Mouse (Mus musculus) lung, embryonic 15.5 days (tissue): ENCODE results near the gene D8Ertd738e. TPM values are rescaled to one million over a fixed set of nuclear protein-coding genes. Genes with fewer than 3 reads are reported as not detected.

Source experiments
- ATAC-seq: fragments of 200-750 bp; cut with Nextera tagmentation; 2 replicates; pipeline ENCODE4 v1.8.0; 2017; ENCODE audit warnings: moderate number of reproducible peaks, borderline replicate concordance; ENCODE audit not compliant: low FRiP score, low TSS enrichment; ENCODE audit errors: extremely low read depth
- H3K27ac ChIP-seq: fragments of 300-500 bp; sonication (generic); 2 replicates; pipeline ENCODE4 v1.5.1; 2015; ENCODE audit warnings: moderate library complexity, mild to moderate bottlenecking, inconsistent platforms
- H3K27me3 ChIP-seq: fragments of 300-500 bp; sonication (generic); 2 replicates; pipeline ENCODE4 v1.6.1; 2015; ENCODE audit warnings: inconsistent platforms
- H3K36me3 ChIP-seq: fragments of 300-500 bp; sonication (generic); 2 replicates; pipeline ENCODE4 v1.6.1; 2015; ENCODE audit warnings: inconsistent platforms
- H3K4me1 ChIP-seq: fragments of 300-500 bp; sonication (generic); 2 replicates; pipeline ENCODE4 v1.6.1; 2015; ENCODE audit warnings: inconsistent platforms
- H3K4me2 ChIP-seq: fragments of 300-500 bp; sonication (generic); 2 replicates; pipeline ENCODE4 v1.6.1; 2015; ENCODE audit warnings: inconsistent platforms, mild to moderate bottlenecking, moderate library complexity
- H3K4me3 ChIP-seq: fragments of 300-500 bp; sonication (generic); 2 replicates; pipeline ENCODE4 v1.5.1; 2015; ENCODE audit warnings: mild to moderate bottlenecking, inconsistent platforms
- H3K9ac ChIP-seq: fragments of 300-500 bp; sonication (generic); 2 replicates; pipeline ENCODE4 v1.6.1; 2015; ENCODE audit warnings: inconsistent platforms
- H3K9me3 ChIP-seq: fragments of 300-500 bp; sonication (generic); 2 replicates; pipeline ENCODE4 v1.6.1; 2016; ENCODE audit warnings: inconsistent platforms
- WGBS: fragments of 180-500 bp; shearing (Covaris S2); methylation state at CpG from one replicate; pipeline ENCODE4 v1.1.7; 2015; 5-methylcytosine and 5-hydroxymethylcytosine counted together
- polyA plus RNA-seq: library from polyadenylated mRNA; unstranded; fragments of >200 nt; fragmentation: Nextera tagmentation; extraction: Ambion mirVana; gene quantifications from 2 replicates; pipeline ENCODE4 v1.2.1, GENCODE M21; 2015

D8Ertd738e gene
- polyA plus RNA-seq, 1 experiment from 2014 or later: 320 TPM

- peak; percentile 99 for ATAC-seq
- H3K27me3 ChIP-seq: no peaks in the 10 kb centered on the region
Measured at GRCm38 (mm10) chr8:84269950-84270773, 20.6 kb upstream of the D8Ertd738e start, which contains the start of gene Ccdc130. Gene Ccdc130 (minus strand): TSS chr8:84270380.

GRCm38 (mm10) chr8:84261098-84261497, 11.6 kb upstream of the D8Ertd738e start:
- no peak overlapping the region for H3K9ac ChIP-seq
- ATAC-seq: no peak
- 90% methylated on average over 4 of the region's 4 CpGs for WGBS
- peaks cover 65% of the 10 kb centered on the region for H3K36me3 ChIP-seq
- no peak overlapping the region for H3K27ac ChIP-seq
- no peaks in the 10 kb centered on the region for H3K27me3 ChIP-seq
- no peak overlapping the region for H3K4me3 ChIP-seq
- H3K4me2 ChIP-seq: no peak overlapping the region
- peaks cover 16% of the 10 kb centered on the region for H3K4me1 ChIP-seq
- H3K9me3 ChIP-seq: no peaks in the 10 kb centered on the region

More at GRCm38 (mm10) chr8:84269950-84270773, 20.6 kb upstream of the D8Ertd738e start, which contains the start of gene Ccdc130:
- H3K27ac ChIP-seq: peak within 1 kb of the TSS; percentile 51
- H3K4me2 ChIP-seq: peak within 1 kb of the TSS; percentile 68
- peak within 1 kb of the TSS; percentile 91 for H3K4me3 ChIP-seq
- peaks cover 10% of the 10 kb centered on the region for H3K4me1 ChIP-seq
- H3K36me3 ChIP-seq: peaks cover 10% of the 10 kb centered on the region
- H3K9ac ChIP-seq: peak within 1 kb of the TSS; percentile 82
- WGBS: under 1% methylated on average over 44 of the region's 44 CpGs
- no peaks in the 10 kb centered on the region for H3K9me3 ChIP-seq

- ATAC-seq: peak; percentile 89
- Histone ChIP-seq H3K9me3 (no peaks in the 10 kb centered on the region), H3K4me2 (peak within 1 kb of the TSS; percentile 99), H3K27me3 (no peaks in the 10 kb centered on the region), H3K4me1 (peaks cover 19% of the 10 kb centered on the region), H3K27ac (peak within 1 kb of the TSS; percentile 92), H3K4me3 (peak within 1 kb of the TSS; percentile 84), H3K36me3 (peaks cover 55% of the 10 kb centered on the region), H3K9ac (peak within 1 kb of the TSS; percentile 80)
- WGBS: under 1% methylated on average over 64 of the region's 64 CpGs
Measured at GRCm38 (mm10) chr8:84256822-84257610, 7.5 kb upstream of the D8Ertd738e start, which contains the start of gene Mri1. Gene Mri1 (minus strand): TSS chr8:84257326.

- Histone ChIP-seq H3K4me1 (peaks cover 19% of the 10 kb centered on the region), H3K4me2 (peak overlapping the region; percentile 99), H3K36me3 (peaks cover 54% of the 10 kb centered on the region), H3K9ac (peak overlapping the region; percentile 80), H3K27me3 (no peaks in the 10 kb centered on the region), H3K27ac (peak overlapping the region; percentile 92), H3K4me3 (peak overlapping the region; percentile 84), H3K9me3 (no peaks in the 10 kb centered on the region)
- WGBS: 9% methylated on average over 6 of the region's 6 CpGs
- peak; percentile 12; the same call in 1 of the 2 replicates for ATAC-seq
Measured at GRCm38 (mm10) chr8:84256458-84256821, 6.9 kb upstream of the D8Ertd738e start.

- peak overlapping the region; percentile 99 for H3K4me2 ChIP-seq
- 0 out of 2 replicates have a peak overlapping the region, but pooled peaks have one; percentile 80 for H3K9ac ChIP-seq
- WGBS: 80% methylated on average over 3 of the region's 3 CpGs
- H3K4me3 ChIP-seq: peak overlapping the region; percentile 84
- H3K27ac ChIP-seq: no peak overlapping the region
- peaks cover 56% of the 10 kb centered on the region for H3K36me3 ChIP-seq
- ATAC-seq: no peak
- H3K4me1 ChIP-seq: peaks cover 19% of the 10 kb centered on the region
- no peaks in the 10 kb centered on the region for H3K9me3 ChIP-seq
- no peaks in the 10 kb centered on the region for H3K27me3 ChIP-seq
Measured at GRCm38 (mm10) chr8:84255858-84256257, 6.3 kb upstream of the D8Ertd738e start.

- Histone ChIP-seq H3K9ac (no peak overlapping the region), H3K27me3 (no peaks in the 10 kb centered on the region), H3K27ac (no peak overlapping the region), H3K36me3 (peaks cover 22% of the 10 kb centered on the region), H3K9me3 (no peaks in the 10 kb centered on the region), H3K4me1 (peaks cover 12% of the 10 kb centered on the region), H3K4me2 (no peak overlapping the region), H3K4me3 (no peak overlapping the region)
- ATAC-seq: no peak
- 44% methylated on average over 2 of the region's 2 CpGs for WGBS
Measured at GRCm38 (mm10) chr8:84241821-84242220, 7.7 kb downstream of the D8Ertd738e start.

GRCm38 (mm10) chr8:84241167-84241566, 8.4 kb downstream of the D8Ertd738e start:
- no peak overlapping the region for H3K4me3 ChIP-seq
- no peak overlapping the region for H3K4me2 ChIP-seq
- H3K4me1 ChIP-seq: peaks cover 13% of the 10 kb centered on the region
- no peaks in the 10 kb centered on the region for H3K27me3 ChIP-seq
- 38% methylated on average over 6 of the region's 6 CpGs for WGBS
- H3K9me3 ChIP-seq: no peaks in the 10 kb centered on the region
- no peak overlapping the region for H3K9ac ChIP-seq
- H3K27ac ChIP-seq: no peak overlapping the region
- H3K36me3 ChIP-seq: peaks cover 18% of the 10 kb centered on the region
- no peak for ATAC-seq

- peak overlapping the region; percentile 67 for H3K9ac ChIP-seq
- ATAC-seq: no peak
- no peaks in the 10 kb centered on the region for H3K9me3 ChIP-seq
- peaks cover 24% of the 10 kb centered on the region for H3K4me1 ChIP-seq
- H3K36me3 ChIP-seq: peaks cover 12% of the 10 kb centered on the region; the same call in 1 of the 2 replicates
- peak overlapping the region; percentile 85 for H3K27ac ChIP-seq
- no peaks in the 10 kb centered on the region for H3K27me3 ChIP-seq
- WGBS: 14% methylated on average over 19 of the region's 19 CpGs
- peak overlapping the region; percentile 77 for H3K4me2 ChIP-seq
- peak overlapping the region; percentile 85 for H3K4me3 ChIP-seq
Measured at GRCm38 (mm10) chr8:84237542-84238229, 11.8 kb downstream of the D8Ertd738e start.

GRCm38 (mm10) chr8:84236998-84237473, 12.5 kb downstream of the D8Ertd738e start, which contains the start of gene Zswim4:
Gene Zswim4 (minus strand): TSS chr8:84237055.
- H3K4me3 ChIP-seq: peak within 1 kb of the TSS; percentile 85
- H3K27me3 ChIP-seq: no peaks in the 10 kb centered on the region
- H3K9me3 ChIP-seq: no peaks in the 10 kb centered on the region
- peak within 1 kb of the TSS; percentile 85 for H3K27ac ChIP-seq
- peak within 1 kb of the TSS; percentile 91 for H3K9ac ChIP-seq
- under 1% methylated on average over 35 of the region's 35 CpGs for WGBS
- H3K4me1 ChIP-seq: peaks cover 22% of the 10 kb centered on the region
- H3K36me3 ChIP-seq: peaks cover 16% of the 10 kb centered on the region; the same call in 1 of the 2 replicates
- peak within 1 kb of the TSS; percentile 78 for H3K4me2 ChIP-seq
- ATAC-seq: peak; percentile 98

GRCm38 (mm10) chr8:84236410-84236997, 13.0 kb downstream of the D8Ertd738e start:
- Histone ChIP-seq H3K4me1 (peaks cover 20% of the 10 kb centered on the region), H3K36me3 (peaks cover 19% of the 10 kb centered on the region; the same call in 1 of the 2 replicates), H3K4me2 (peak overlapping the region; percentile 78), H3K9ac (peak overlapping the region; percentile 91), H3K9me3 (no peaks in the 10 kb centered on the region), H3K27ac (peak overlapping the region; percentile 64), H3K4me3 (peak overlapping the region; percentile 85), H3K27me3 (no peaks in the 10 kb centered on the region)
- WGBS: 0% methylated on average over 23 of the region's 30 CpGs
- ATAC-seq: peak; percentile 0; the same call in 1 of the 2 replicates
